ENCODE assay signal across 16 mouse cellular contexts in the genomic region with DNA sequence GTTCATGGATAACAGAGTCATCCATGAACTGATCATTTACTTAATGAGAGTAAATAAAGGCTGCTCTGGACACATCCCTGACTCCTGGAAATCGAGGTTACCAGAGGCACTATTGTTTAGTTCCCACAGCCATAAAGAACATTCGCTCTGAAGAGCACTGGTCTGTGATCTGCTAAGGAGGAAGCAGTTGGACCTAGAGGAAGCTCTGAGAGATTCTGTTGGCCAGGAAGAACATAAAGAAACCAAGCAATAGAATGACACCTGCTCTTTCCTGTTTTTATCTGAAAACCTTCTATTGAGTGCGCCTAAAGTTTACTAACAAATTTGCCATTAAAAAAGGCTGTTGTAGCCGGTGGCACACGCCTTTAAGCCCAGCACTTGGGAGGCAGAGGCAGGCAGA.
A peak's percentile ranks its signal among the peaks of the same experiment; 100 is the strongest.
DNase-seq lines count a peak whose midpoint lies in the region; ATAC-seq and TF ChIP-seq lines count a peak whose summit lies in the region.
"Had no signal": no experiment of that assay in that cellular context is flagged by ENCODE, and none has a peak within 500 bp of the region (broad histone marks: within the 10 kb centered on the region; RNA-seq: fewer than 3 reads in every experiment).

No protein-coding gene starts in this region.

- 7% methylated on average over 5 of the region's 5 CpGs for WGBS in spleen, adult 2 months

- no peak overlapping the region for H3K4me3 ChIP-seq in spleen, adult 2 months (ENCODE audit: extremely low read depth, insufficient read depth, insufficient read length)
- H3K4me3 ChIP-seq: forebrain, embryonic 10.5 days; heart, embryonic 13.5 days had no signal

- peak overlapping the region; percentile 69 for H3K27ac ChIP-seq in spleen, adult 2 months (ENCODE audit: insufficient read depth, low read length)
- H3K27ac ChIP-seq: heart, embryonic 13.5 days had no signal

- H3K27me3 ChIP-seq in spleen, adult 2 months (ENCODE audit: control insufficient read depth, insufficient read depth, low read length) = no peaks in the 10 kb centered on the region
- no peaks in the 10 kb centered on the region for H3K27me3 ChIP-seq in splenic B cell, adult 2 months (ENCODE audit: control insufficient read depth, insufficient read depth, low read length, poor library complexity, severe bottlenecking)
- H3K27me3 ChIP-seq: heart, embryonic 13.5 days; Patski had no signal

- TF ChIP-seq POLR2A in spleen, adult 2 months (IDR thresholded peaks at IDR 0.05; ENCODE audit: low read depth, low read length) = no peak

- peaks cover 46% of the 10 kb centered on the region; the same call in 1 of the 2 replicates for H3K4me1 ChIP-seq in spleen, adult 2 months (ENCODE audit: control insufficient read depth, insufficient read depth, insufficient read length)

- TF ChIP-seq CTCF in spleen, adult 2 months (IDR thresholded peaks at IDR 0.05; ENCODE audit: extremely low read depth, insufficient read depth, insufficient read length, insufficient replicate concordance) = no peak

- no peaks in the 10 kb centered on the region for H3K36me3 ChIP-seq in spleen, adult 2 months (ENCODE audit: control insufficient read depth, insufficient read depth, low read length)
- H3K36me3 ChIP-seq in splenic B cell, adult 2 months (ENCODE audit: control insufficient read depth, insufficient read depth, low read length, poor library complexity, severe bottlenecking) = no peaks in the 10 kb centered on the region

- DNase-seq in spleen, adult 2 months (ENCODE audit: low read depth in 1 of 2, low spot score in 2 of 2) = no peak
- DNase-seq in spleen, adult 18-20 months = no peak
- DNase-seq in CD4-positive, CD25-positive, alpha-beta regulatory T cell, adult 2 months (ENCODE audit: low read depth, low spot score) = peak; percentile 38
- DNase-seq in splenic B cell, adult 2 months (ENCODE audit: low read depth, low spot score) = peak; percentile 55
- no peak for DNase-seq in gastrocnemius, postnatal 10 days
- DNase-seq: cerebellum, adult 11 months; cerebellum, postnatal 25 days; heart, adult 18-20 months; heart, postnatal 36 days; lung, embryonic 14.5 days; lung, postnatal 36 days had no signal

- peak; percentile 33; the same call in 1 of the 2 replicates for ATAC-seq in granulocyte monocyte progenitor cell, adult 5-6 weeks (replicated peaks; ENCODE audit: poor library complexity, severe bottlenecking)
- no peak for ATAC-seq in megakaryocyte-erythroid progenitor cell, adult 5-6 weeks (replicated peaks; ENCODE audit: low FRiP score, low TSS enrichment, poor library complexity, severe bottlenecking)
- ATAC-seq: Patski had no signal

Comparison
In these comparisons a context has a peak if more than half of its experiments do, and no peak if none do; other contexts are left out.
1. DNase-seq: peak in CD4-positive, CD25-positive, alpha-beta regulatory T cell, adult 2 months (single experiment) and splenic B cell, adult 2 months (single experiment); none in spleen, adult 2 months (0 of 2), spleen, adult 18-20 months (0 of 2) and gastrocnemius, postnatal 10 days (single experiment).